Mouse (Mus musculus): ENCODE data around the gene Gm49510.
A peak's percentile ranks its signal among the peaks of the same experiment; 100 is the strongest.

Gm49510 gene

GRCm38 (mm10) chr15:78946232-78946631 lies 46.8 kb downstream of the Gm49510 start:
- DNase-seq (ENCODE audit: low read depth, low spot score), result no peak

GRCm38 (mm10) chr15:78947657-78948056 lies 48.2 kb downstream of the Gm49510 start, which contains the start of gene Triobp:
Triobp (plus strand) TSS chr15:78947724.
- peak; percentile 82 for DNase-seq (ENCODE audit: low read depth, low spot score)

- no peak for DNase-seq (ENCODE audit: low read depth, low spot score)
These were observed 48.8 kb downstream of the Gm49510 start for GRCm38 (mm10) chr15:78948152-78948725.

- no peak for DNase-seq (ENCODE audit: low read depth, low spot score)
These were observed 49.4 kb downstream of the Gm49510 start for GRCm38 (mm10) chr15:78948883-78949282.

- no peak for DNase-seq (ENCODE audit: low read depth, low spot score)
These were observed 56.2 kb downstream of the Gm49510 start for GRCm38 (mm10) chr15:78955663-78956062.

DNA sequence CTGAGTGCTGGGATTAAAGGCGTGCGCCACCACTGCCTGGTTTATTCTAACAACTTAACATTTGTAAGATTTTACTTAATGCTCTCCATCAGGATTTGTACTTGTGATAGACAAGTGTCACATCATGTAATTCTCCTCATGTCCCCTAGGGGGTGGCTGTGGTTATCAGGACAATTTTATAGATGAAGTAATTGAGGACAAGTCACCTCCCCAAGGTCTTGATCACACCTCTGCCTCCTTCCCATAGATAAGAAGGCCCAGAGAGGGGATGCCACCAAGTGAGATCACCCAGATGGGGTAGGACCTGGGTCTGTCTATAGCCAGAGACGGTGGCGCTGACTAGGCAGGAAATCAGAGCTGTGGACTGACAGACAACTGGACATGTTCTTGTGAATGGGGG lies 56.9 kb downstream of the Gm49510 start:
- DNase-seq (ENCODE audit: low read depth, low spot score), result peak; percentile 68

DNA sequence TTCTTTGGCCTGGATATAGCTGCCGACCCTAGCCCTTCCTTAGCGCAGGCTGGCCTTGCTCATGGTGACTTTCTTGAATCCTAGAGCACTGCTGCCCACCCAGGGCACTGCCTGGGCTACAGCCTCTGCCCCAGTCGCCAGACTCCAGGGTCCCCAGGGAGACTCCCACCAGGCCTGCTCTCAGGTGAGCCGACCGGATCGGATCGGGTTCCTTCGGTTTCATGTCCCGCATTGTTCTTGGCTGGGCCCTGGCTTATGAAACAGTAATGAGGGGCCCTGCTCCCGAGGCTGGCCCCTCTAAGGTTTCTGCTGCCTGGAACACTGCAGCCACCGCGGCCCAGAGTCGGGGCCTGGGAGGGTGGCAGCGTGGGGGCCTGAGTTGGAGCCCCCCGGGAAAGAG lies 57.6 kb downstream of the Gm49510 start:
- no peak for DNase-seq (ENCODE audit: low read depth, low spot score)

DNA sequence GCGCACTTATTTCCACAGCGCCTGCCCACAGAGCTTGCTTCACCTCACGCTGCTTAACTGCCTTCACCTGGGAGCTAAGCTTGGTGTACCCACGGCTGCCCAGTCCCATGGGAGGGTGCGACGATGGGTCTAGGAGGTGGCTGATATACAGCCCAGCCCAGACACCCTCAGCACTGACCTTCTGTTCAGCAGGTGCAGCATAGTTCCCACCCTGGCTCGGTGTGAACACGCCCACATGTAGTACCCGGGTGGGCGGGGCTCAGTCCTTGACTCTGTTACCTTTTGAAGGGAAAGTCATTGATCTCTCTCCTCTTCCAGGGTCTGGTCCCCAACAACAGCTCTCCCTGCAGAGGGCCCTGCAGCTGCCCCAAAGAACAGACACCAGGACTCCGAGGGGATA lies 60.1 kb downstream of the Gm49510 start:
- peak; percentile 37 for DNase-seq (ENCODE audit: low read depth, low spot score)

- no peak for DNase-seq (ENCODE audit: low read depth, low spot score)
These were observed 60.6 kb downstream of the Gm49510 start for GRCm38 (mm10) chr15:78960088-78960487.

GRCm38 (mm10) chr15:78962885-78963284 lies 63.4 kb downstream of the Gm49510 start:
- peak; percentile 65 for DNase-seq (ENCODE audit: low read depth, low spot score)

Measured in R1 (cell line).